Mouse (Mus musculus) adrenal gland, adult 18-20 months (tissue): ENCODE measurements at regions not wholly inside any gene's neighbourhood (a gene's known extent, or its start where the extent isn't known, plus 50 kb on each side); places are given as distances from the start of the nearest gene placed in this dataset.

Experiments
- DNase-seq, 2 experiments: peaks; one replicate each; pipeline ENCODE4 v3.0.0; 2021 to 2022; ENCODE audit warnings: low spot score in 2 of 2

DNA sequence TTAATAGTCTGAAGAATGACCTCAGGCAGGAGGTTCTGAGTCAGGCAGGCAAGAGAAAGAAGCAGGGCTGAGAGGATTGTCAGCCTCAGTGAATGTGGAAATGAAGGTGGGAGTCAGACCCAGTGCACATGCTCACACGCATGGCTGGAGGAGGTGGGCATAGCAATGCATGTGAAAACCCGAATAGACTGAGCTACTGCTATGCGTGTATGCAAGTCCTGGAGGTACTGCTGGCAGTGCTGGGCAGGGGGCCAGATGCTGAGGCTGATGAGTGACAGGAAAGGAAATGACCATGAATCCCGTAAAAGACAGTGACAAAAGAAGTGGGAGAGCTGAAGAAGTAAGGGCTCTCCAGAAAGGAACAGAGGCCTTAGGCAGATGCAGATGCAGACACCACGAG lies 50.3 kb upstream of the Armc3 start:
- DNase-seq, result no peak
